Comparison of ENCODE assay signal across 10 mouse cellular contexts in the genomic region with DNA sequence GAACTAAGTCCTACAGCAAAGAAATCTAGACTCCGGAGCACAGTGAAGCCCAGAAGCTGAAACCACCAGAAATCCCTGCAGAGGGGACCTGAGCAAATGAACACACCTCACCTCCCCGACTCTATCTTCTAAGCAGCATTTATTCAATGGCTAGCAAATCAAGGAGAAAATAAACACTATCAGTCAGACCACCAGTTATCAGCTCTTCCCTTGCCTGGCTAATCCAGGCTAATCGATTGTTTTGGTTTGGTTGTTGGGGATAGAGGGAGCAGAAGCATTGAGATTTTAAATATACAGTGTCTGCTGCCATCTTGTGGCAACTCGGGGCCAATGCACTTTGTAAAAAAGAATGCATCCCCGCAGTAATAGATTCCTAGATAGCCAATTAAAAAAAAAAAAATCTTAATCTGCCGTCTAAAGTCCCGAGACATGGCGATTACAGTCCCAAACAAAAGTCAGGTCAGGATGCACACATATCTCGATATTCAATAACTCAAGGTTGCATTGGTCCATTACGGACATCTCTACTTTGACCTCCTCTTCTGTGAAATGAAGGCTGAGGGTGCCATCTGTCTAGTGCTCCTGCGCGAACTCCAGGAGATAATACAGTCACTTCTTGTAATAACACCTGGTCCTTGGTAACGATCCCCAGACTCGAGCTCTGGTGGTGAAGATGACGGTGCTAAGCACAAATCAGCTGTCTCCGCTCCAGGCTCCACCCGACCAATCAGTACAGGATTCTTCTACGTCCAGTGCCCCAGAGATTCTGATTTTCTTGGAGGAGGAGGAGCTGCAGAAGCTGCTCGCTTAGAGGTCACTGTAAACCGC. TPM values are rescaled to one million over a fixed set of nuclear protein-coding genes. Genes with fewer than 3 reads are reported as not detected.
DNase-seq lines count a peak whose midpoint lies in the region; ATAC-seq and TF ChIP-seq lines count a peak whose summit lies in the region.
"Had no signal": no experiment of that assay in that cellular context is flagged by ENCODE, and none has a peak within 500 bp of the region (broad histone marks: within the 10 kb centered on the region; RNA-seq: fewer than 3 reads in every experiment).

No protein-coding gene starts in this region.

- 37% methylated on average over 20 of the region's 20 CpGs for WGBS in hindbrain, postnatal 0 days
- WGBS in lung, embryonic 14.5 days: 37% methylated on average over 20 of the region's 20 CpGs

- no peak overlapping the region for H3K9ac ChIP-seq in hindbrain, postnatal 0 days (replicated peaks; ENCODE audit: low read length)
- H3K9ac ChIP-seq in lung, embryonic 14.5 days: no peak overlapping the region

- no peaks in the 10 kb centered on the region for H3K27me3 ChIP-seq in hindbrain, postnatal 0 days (ENCODE audit: insufficient read depth, low read length)
- H3K27me3 ChIP-seq in lung, embryonic 14.5 days (ENCODE audit: insufficient read depth, low read length): no peaks in the 10 kb centered on the region

- peak; percentile 61; the same call in 1 of the 2 replicates for ATAC-seq in hindbrain, postnatal 0 days
- peak; percentile 58; the same call in 1 of the 2 replicates for ATAC-seq in lung, embryonic 14.5 days (ENCODE audit: insufficient read depth)

- H3K27ac ChIP-seq in hindbrain, postnatal 0 days: no peak overlapping the region
- no peak overlapping the region for H3K27ac ChIP-seq in lung, embryonic 14.5 days (ENCODE audit: low read depth)

- DNase-seq in ovary, postnatal 14 days (ENCODE audit: low spot score): peak; percentile 36
- no peak for DNase-seq in ovary, postnatal 36 days (ENCODE audit: low spot score)
- peak; percentile 41 for DNase-seq in adrenal gland, postnatal 10 days
- peak; percentile 51 for DNase-seq in embryo, embryonic 9.5 days (ENCODE audit: extremely low spot score)
- DNase-seq in hindbrain, postnatal 0 days (ENCODE audit: low spot score): peak; percentile 81
- peak; percentile 74 for DNase-seq in lung, embryonic 14.5 days
- peak; percentile 85 for DNase-seq in retina, embryonic 14.5 days (ENCODE audit: low spot score)
- DNase-seq in natural killer cell, adult 2 months (ENCODE audit: low spot score in 2 of 2): no peak

- no peaks in the 10 kb centered on the region for H3K4me1 ChIP-seq in hindbrain, postnatal 0 days (ENCODE audit: insufficient read depth, low read length)
- no peaks in the 10 kb centered on the region for H3K4me1 ChIP-seq in lung, embryonic 14.5 days (ENCODE audit: insufficient read depth)

- no peaks in the 10 kb centered on the region for H3K36me3 ChIP-seq in hindbrain, postnatal 0 days (ENCODE audit: insufficient read depth, low read length)
- no peaks in the 10 kb centered on the region for H3K36me3 ChIP-seq in lung, embryonic 14.5 days (ENCODE audit: insufficient read depth)

- peak; percentile 84 for TF ChIP-seq CTCF in hindbrain, postnatal 0 days (IDR thresholded peaks at IDR 0.05; ENCODE audit: low read depth)
- TF ChIP-seq CTCF in lung, embryonic 14.5 days (IDR thresholded peaks at IDR 0.05; ENCODE audit: low read depth): peak; percentile 77

- peak overlapping the region; percentile 19 for H3K4me3 ChIP-seq in hindbrain, postnatal 0 days (ENCODE audit: low read length)
- no peak overlapping the region for H3K4me3 ChIP-seq in lung, embryonic 14.5 days (ENCODE audit: low read depth, low read length)
- H3K4me3 ChIP-seq: erythroblast, embryonic 14.5 days; megakaryocyte, embryonic 14.5 days had no signal

- no peaks in the 10 kb centered on the region for H3K9me3 ChIP-seq in hindbrain, postnatal 0 days (ENCODE audit: low read length)
- H3K9me3 ChIP-seq in lung, embryonic 14.5 days (ENCODE audit: low read depth, low read length): no peaks in the 10 kb centered on the region
- H3K9me3 ChIP-seq: megakaryocyte, embryonic 14.5 days had no signal

- peak overlapping the region; percentile 47 for H3K4me2 ChIP-seq in hindbrain, postnatal 0 days (ENCODE audit: low read depth, low read length)
- H3K4me2 ChIP-seq in lung, embryonic 14.5 days: no peak overlapping the region

RNA-seq across cellular contexts. Expression of a gene that starts 27.1 kb away (rescaled TPM):
- not detected for total RNA-seq in adrenal gland, postnatal 10 days (2021)
- not detected in 2 replicates for total RNA-seq in hindbrain, postnatal 0 days (2014; rRNA removed)
- not detected in 2 replicates for polyA plus RNA-seq in hindbrain, postnatal 0 days (2015; fragmentation: Nextera tagmentation; extraction: Ambion mirVana)
- not detected in 2 replicates for polyA plus RNA-seq in lung, embryonic 14.5 days (2014; fragmentation: Nextera tagmentation; extraction: Ambion mirVana)
- polyA plus RNA-seq: erythroblast, embryonic 14.5 days had no signal

Comparison
In these comparisons a context has a peak if more than half of its experiments do, and no peak if none do; other contexts are left out.
1. DNase-seq: peak in ovary, postnatal 14 days (single experiment), adrenal gland, postnatal 10 days (single experiment), embryo, embryonic 9.5 days (single experiment), hindbrain, postnatal 0 days (single experiment), lung, embryonic 14.5 days (single experiment) and retina, embryonic 14.5 days (single experiment); none in ovary, postnatal 36 days (single experiment) and natural killer cell, adult 2 months (0 of 2).